Mouse (Mus musculus): ENCODE results near the gene 2010003K11Rik. TPM values are rescaled to one million over a fixed set of nuclear protein-coding genes. Genes with fewer than 3 reads are reported as not detected.

2010003K11Rik gene
- polyA plus RNA-seq, 1 experiment from 2014 or later, result not detected

DNA sequence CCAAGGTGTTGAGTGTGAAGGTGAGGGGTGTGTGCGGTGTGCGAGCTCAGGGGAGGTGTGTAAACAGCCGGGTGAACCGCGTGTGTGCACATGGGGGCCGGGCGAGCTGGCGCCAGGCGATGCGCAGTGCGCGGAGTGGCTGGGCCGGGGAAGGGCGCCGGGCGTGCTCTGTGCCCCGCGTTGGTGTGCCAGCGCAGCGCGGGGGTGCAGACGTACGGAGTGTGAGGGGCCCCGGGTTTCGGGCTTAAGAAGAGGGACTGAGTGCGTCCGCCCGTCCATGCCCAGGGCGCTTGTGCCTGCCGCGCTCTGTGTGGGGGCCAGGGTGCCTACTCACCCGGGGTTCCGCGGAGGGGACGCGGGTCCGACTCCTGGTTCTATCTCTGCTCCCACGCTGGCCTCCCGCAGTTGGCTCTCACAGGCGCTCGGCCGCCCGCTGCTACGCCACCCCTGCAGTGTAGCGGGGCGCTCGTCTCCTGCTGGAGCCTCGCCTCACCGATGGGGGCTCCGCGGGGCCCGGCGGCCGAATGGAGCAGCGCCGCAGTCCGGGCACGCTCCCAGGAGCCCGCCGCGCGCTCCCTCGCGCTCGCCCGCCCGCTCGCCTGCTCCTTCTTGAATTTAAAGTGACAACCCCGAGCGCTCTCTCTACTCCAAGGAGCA is 21.7 kb downstream of the 2010003K11Rik start:
- WGBS, result under 1% methylated on average over 65 of the region's 70 CpGs
- H3K4me3 ChIP-seq (ENCODE audit: low read depth, low read length), result peak overlapping the region; percentile 56
- H3K4me2 ChIP-seq (ENCODE audit: low read length), result peak overlapping the region; percentile 97
- H3K27ac ChIP-seq (ENCODE audit: low read length), result 0 out of 2 replicates have a peak overlapping the region, but pooled peaks have one; percentile 24
- H3K9ac ChIP-seq (ENCODE audit: low read depth, low read length), result peak overlapping the region; percentile 74
- H3K9me3 ChIP-seq (replicated peaks; ENCODE audit: control insufficient read depth, low read length, poor library complexity, severe bottlenecking), result no peaks in the 10 kb centered on the region
- peaks cover 4% of the 10 kb centered on the region; the same call in 1 of the 2 replicates for H3K4me1 ChIP-seq (ENCODE audit: control insufficient read depth, insufficient read depth, low read length)
- ATAC-seq, result peak; percentile 79
- no peaks in the 10 kb centered on the region for H3K36me3 ChIP-seq (ENCODE audit: control insufficient read depth, insufficient read depth, low read length)
- H3K27me3 ChIP-seq (ENCODE audit: control insufficient read depth, insufficient read depth, low read depth, low read length), result peaks cover 7% of the 10 kb centered on the region

DNA sequence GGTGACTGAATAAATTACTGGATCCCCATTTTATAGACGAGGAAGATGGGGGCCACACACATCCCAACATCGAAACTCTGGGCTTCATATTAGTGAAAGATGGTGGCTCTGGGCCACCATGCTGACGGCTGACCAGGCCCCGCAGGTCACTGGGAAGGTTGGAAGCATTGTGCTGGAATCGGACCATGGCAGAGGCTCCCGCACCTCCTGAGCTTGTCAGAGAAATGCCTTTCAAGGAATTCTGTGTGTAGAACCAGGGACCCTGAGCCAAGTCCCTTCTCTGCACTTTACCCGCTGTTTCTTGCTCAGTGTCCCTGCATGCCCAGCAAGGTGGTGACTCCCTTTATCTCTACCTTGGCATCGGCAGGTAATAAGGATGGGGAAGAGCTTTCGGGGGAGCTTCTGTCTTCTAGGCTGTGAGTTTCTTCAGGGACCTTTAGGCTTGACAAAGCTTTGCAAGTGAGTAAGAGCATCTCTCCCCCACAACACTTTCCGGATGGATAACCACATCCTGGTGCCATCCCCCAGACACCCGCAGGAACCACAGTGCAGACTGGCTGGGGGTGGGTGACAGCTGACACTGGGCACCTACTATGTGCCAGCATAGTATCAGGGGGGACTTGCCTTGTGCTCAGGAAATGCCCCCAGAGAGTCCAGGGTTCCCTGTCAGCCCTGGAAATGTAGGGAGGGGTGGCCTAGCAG is 23.0 kb downstream of the 2010003K11Rik start:
- 77% methylated on average over 11 of the region's 11 CpGs for WGBS
- no peak for ATAC-seq
- Histone ChIP-seq H3K27me3 (ENCODE audit: control insufficient read depth, insufficient read depth, low read depth, low read length) (peaks cover 7% of the 10 kb centered on the region), H3K9ac (ENCODE audit: low read depth, low read length) (no peak overlapping the region), H3K36me3 (ENCODE audit: control insufficient read depth, insufficient read depth, low read length) (no peaks in the 10 kb centered on the region), H3K4me2 (ENCODE audit: low read length) (no peak overlapping the region), H3K27ac (ENCODE audit: low read length) (no peak overlapping the region), H3K9me3 (replicated peaks; ENCODE audit: control insufficient read depth, low read length, poor library complexity, severe bottlenecking) (no peaks in the 10 kb centered on the region), H3K4me1 (ENCODE audit: control insufficient read depth, insufficient read depth, low read length) (peaks cover 4% of the 10 kb centered on the region; the same call in 1 of the 2 replicates), H3K4me3 (ENCODE audit: low read depth, low read length) (no peak overlapping the region)

DNA sequence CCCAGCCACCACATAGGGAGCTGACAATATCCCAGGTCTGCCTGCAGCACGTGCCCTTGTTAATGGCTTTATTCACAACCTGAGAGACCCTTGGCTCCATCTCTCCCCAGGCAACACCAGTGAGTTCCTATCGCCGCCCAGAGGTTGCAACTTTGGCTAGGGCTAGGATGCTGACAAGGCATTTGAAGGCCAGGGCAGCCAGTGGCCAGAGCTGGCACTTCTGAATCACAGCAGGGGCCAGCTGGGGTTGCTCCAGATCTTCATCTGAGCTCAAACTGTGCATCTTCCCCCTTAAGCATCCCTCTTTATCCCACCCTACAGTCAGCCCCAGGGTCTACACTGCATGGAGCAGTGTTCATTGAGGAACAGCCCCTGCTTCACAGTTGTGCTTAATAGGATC is 23.6 kb downstream of the 2010003K11Rik start:
- peaks cover 7% of the 10 kb centered on the region for H3K27me3 ChIP-seq (ENCODE audit: control insufficient read depth, insufficient read depth, low read depth, low read length)
- H3K4me1 ChIP-seq (ENCODE audit: control insufficient read depth, insufficient read depth, low read length), result peaks cover 4% of the 10 kb centered on the region; the same call in 1 of the 2 replicates
- no peak overlapping the region for H3K4me2 ChIP-seq (ENCODE audit: low read length)
- H3K9ac ChIP-seq (ENCODE audit: low read depth, low read length), result no peak overlapping the region
- WGBS, result 58% methylated on average over 3 of the region's 3 CpGs
- no peaks in the 10 kb centered on the region for H3K9me3 ChIP-seq (replicated peaks; ENCODE audit: control insufficient read depth, low read length, poor library complexity, severe bottlenecking)
- H3K36me3 ChIP-seq (ENCODE audit: control insufficient read depth, insufficient read depth, low read length), result no peaks in the 10 kb centered on the region
- ATAC-seq, result no peak
- H3K4me3 ChIP-seq (ENCODE audit: low read depth, low read length), result no peak overlapping the region
- no peak overlapping the region for H3K27ac ChIP-seq (ENCODE audit: low read length)

DNA sequence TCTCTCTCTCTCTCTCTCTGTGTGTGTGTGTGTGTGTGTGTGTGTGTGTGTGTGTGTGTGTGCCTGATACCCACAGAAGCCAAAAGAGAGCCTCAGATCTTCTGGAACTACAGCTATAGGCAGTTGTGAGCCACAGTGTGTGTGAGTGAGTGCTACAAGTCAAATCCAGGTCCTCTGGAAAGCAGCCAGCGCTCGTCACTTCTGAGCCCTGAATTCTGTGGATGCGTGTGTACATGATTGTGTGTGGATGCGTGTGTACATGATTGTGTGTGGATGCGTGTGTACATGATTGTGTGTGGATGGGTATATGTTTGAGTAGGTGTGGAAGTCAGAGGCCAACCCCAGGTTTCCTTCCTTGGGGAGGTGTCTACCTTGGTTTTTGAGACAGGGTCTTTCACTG is 24.8 kb downstream of the 2010003K11Rik start:
- H3K4me1 ChIP-seq (ENCODE audit: control insufficient read depth, insufficient read depth, low read length), result peaks cover 4% of the 10 kb centered on the region; the same call in 1 of the 2 replicates
- H3K27me3 ChIP-seq (ENCODE audit: control insufficient read depth, insufficient read depth, low read depth, low read length), result peaks cover 7% of the 10 kb centered on the region
- H3K9me3 ChIP-seq (replicated peaks; ENCODE audit: control insufficient read depth, low read length, poor library complexity, severe bottlenecking), result no peaks in the 10 kb centered on the region
- ATAC-seq, result no peak
- H3K9ac ChIP-seq (ENCODE audit: low read depth, low read length), result no peak overlapping the region
- no peaks in the 10 kb centered on the region for H3K36me3 ChIP-seq (ENCODE audit: control insufficient read depth, insufficient read depth, low read length)
- H3K27ac ChIP-seq (ENCODE audit: low read length), result no peak overlapping the region
- no peak overlapping the region for H3K4me3 ChIP-seq (ENCODE audit: low read depth, low read length)
- WGBS, result 93% methylated on average over 5 of the region's 5 CpGs
- no peak overlapping the region for H3K4me2 ChIP-seq (ENCODE audit: low read length)

DNA sequence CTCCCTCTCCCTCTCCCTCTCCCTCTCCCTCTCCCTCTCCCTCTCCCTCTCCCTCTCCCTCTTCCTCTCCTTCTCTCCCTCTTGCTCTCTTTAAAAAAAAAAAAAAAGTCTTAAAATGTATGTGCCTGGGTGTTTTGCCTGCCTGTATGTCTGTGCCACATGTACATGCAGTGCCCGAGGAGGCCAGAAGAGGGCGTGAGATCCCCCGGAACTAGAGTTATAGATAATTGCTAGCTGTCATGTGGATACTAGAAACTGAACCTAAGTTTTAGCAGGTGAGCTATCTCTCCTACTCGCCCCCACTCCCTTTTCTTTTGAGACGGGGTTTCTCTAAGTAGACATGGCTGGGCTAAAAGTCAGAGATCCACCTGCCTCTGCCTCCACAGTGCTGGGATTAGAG is 30.0 kb downstream of the 2010003K11Rik start:
- 32% methylated on average over 5 of the region's 5 CpGs for WGBS
- Histone ChIP-seq H3K4me2 (ENCODE audit: low read length) (no peak overlapping the region), H3K9me3 (replicated peaks; ENCODE audit: control insufficient read depth, low read length, poor library complexity, severe bottlenecking) (no peaks in the 10 kb centered on the region), H3K9ac (ENCODE audit: low read depth, low read length) (no peak overlapping the region), H3K36me3 (ENCODE audit: control insufficient read depth, insufficient read depth, low read length) (no peaks in the 10 kb centered on the region), H3K4me1 (ENCODE audit: control insufficient read depth, insufficient read depth, low read length) (no peaks in the 10 kb centered on the region), H3K27ac (ENCODE audit: low read length) (no peak overlapping the region), H3K27me3 (ENCODE audit: control insufficient read depth, insufficient read depth, low read depth, low read length) (no peaks in the 10 kb centered on the region), H3K4me3 (ENCODE audit: low read depth, low read length) (no peak overlapping the region)
- ATAC-seq, result no peak

DNA sequence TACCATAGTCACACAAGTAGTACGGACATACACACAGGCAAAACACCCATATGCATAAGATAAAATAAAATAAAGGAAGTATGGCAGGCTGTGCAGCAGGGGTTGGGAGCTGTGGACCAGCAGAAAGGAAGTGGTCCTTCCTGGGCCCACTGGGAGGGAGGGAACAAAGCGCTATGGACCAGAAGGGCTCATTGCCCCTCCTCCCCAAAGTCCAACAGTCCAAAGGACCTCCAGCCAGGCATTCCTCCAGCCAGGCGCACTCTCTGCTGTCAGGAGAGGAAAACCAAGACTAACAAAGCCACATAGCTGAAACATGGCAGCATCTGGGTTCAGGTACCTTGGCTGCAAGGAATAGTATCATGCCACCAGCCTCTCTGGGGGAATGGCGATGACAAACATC is 33.7 kb downstream of the 2010003K11Rik start:
- H3K9me3 ChIP-seq (replicated peaks; ENCODE audit: control insufficient read depth, low read length, poor library complexity, severe bottlenecking), result no peaks in the 10 kb centered on the region
- WGBS, result 80% methylated on average over 4 of the region's 4 CpGs
- no peak for ATAC-seq

DNA sequence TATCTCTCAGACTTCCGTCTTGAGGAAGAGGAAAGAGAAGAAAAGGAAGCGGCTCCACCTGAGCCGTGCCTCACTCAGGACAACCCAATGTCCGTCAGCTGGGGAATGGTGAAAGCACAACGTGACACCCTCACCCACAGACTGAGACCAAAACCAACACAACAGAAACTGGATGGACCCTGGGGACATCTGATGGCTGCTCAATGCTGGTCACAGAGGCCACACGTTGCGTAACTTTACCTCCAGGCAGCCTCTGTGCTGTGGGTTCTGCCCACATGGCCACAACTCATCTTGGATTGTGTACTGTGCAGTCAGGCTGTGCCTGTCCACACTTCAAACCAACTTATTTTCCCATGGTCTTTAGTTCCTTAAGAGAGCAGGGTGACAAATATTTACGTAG is 36.4 kb downstream of the 2010003K11Rik start:
- no peak for ATAC-seq
- WGBS, result 88% methylated on average over 8 of the region's 8 CpGs
- no peak overlapping the region for H3K9ac ChIP-seq (ENCODE audit: low read depth, low read length)
- H3K27ac ChIP-seq (ENCODE audit: low read length), result no peak overlapping the region
- no peaks in the 10 kb centered on the region for H3K9me3 ChIP-seq (replicated peaks; ENCODE audit: control insufficient read depth, low read length, poor library complexity, severe bottlenecking)
- H3K36me3 ChIP-seq (ENCODE audit: control insufficient read depth, insufficient read depth, low read length), result no peaks in the 10 kb centered on the region
- no peak overlapping the region for H3K4me2 ChIP-seq (ENCODE audit: low read length)
- H3K27me3 ChIP-seq (ENCODE audit: control insufficient read depth, insufficient read depth, low read depth, low read length), result no peaks in the 10 kb centered on the region
- H3K4me1 ChIP-seq (ENCODE audit: control insufficient read depth, insufficient read depth, low read length), result no peaks in the 10 kb centered on the region
- H3K4me3 ChIP-seq (ENCODE audit: low read depth, low read length), result no peak overlapping the region

More for the DNA sequence above, 33.7 kb downstream of the 2010003K11Rik start:
- Histone ChIP-seq H3K4me3 (ENCODE audit: low read depth, low read length) (no peak overlapping the region), H3K27me3 (ENCODE audit: control insufficient read depth, insufficient read depth, low read depth, low read length) (no peaks in the 10 kb centered on the region), H3K36me3 (ENCODE audit: control insufficient read depth, insufficient read depth, low read length) (no peaks in the 10 kb centered on the region), H3K9ac (ENCODE audit: low read depth, low read length) (no peak overlapping the region), H3K27ac (ENCODE audit: low read length) (no peak overlapping the region), H3K4me2 (ENCODE audit: low read length) (no peak overlapping the region), H3K4me1 (ENCODE audit: control insufficient read depth, insufficient read depth, low read length) (no peaks in the 10 kb centered on the region)

DNA sequence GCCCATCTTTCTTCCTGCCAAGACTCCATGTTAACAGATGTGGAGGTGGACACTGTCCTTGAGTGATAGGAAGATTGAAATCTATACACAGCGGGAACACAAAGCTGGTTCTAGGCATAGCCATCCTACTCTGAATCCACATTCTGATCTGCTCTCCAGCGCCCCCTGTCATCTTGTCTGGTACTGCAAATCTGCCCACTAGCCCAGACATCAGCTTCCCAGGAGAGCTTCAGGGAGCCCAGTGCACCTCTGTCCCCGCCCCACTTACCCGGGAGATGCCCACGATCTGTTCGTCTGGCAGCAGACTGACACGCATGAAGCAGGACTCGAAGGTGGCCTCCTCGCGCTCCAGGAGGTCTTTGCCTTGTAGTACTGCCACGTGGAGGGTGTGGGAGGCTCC is 42.2 kb downstream of the 2010003K11Rik start:
- Histone ChIP-seq H3K27ac (ENCODE audit: low read length) (no peak overlapping the region), H3K4me3 (ENCODE audit: low read depth, low read length) (no peak overlapping the region), H3K9me3 (replicated peaks; ENCODE audit: control insufficient read depth, low read length, poor library complexity, severe bottlenecking) (no peaks in the 10 kb centered on the region), H3K27me3 (ENCODE audit: control insufficient read depth, insufficient read depth, low read depth, low read length) (no peaks in the 10 kb centered on the region), H3K36me3 (ENCODE audit: control insufficient read depth, insufficient read depth, low read length) (no peaks in the 10 kb centered on the region), H3K9ac (ENCODE audit: low read depth, low read length) (no peak overlapping the region), H3K4me2 (ENCODE audit: low read length) (no peak overlapping the region), H3K4me1 (ENCODE audit: control insufficient read depth, insufficient read depth, low read length) (no peaks in the 10 kb centered on the region)
- WGBS, result 12% methylated on average over 11 of the region's 11 CpGs
- no peak for ATAC-seq

DNA sequence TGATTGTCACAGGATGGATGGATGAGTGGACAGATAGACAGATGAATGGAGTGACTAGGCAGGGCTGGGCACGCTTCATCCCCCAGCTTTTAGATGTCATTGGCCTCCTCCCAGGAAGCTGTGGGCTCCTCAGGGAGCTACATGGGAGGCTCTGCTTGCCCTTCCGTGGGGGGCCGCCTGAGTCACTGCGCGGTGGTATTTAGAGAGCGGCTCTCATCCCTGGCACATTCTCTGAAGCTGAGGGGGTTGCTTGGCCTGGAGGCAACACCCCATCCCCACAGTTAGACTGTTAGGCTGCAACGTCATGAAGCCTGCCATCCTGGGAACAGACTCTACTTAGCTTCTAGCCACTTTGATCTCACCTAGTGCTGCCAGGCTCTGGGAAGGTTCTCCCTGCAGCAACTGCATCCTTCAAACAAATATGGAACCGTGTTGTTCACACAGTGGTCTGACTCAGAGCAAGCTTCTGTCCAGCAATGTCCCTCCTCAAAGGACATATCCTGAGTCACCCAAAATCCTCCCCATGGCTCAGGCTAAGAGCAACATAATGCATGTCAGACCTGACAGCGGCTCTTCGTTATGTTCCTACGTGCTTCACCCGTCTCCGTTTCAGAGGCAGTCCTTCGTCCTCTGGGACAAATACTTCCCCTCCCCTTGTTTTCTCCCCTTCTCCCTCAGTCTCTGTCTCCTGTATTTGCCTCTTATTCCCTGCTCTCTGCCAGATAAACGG is 43.1 kb downstream of the 2010003K11Rik start:
- Histone ChIP-seq H3K4me1 (ENCODE audit: control insufficient read depth, insufficient read depth, low read length) (no peaks in the 10 kb centered on the region), H3K9me3 (replicated peaks; ENCODE audit: control insufficient read depth, low read length, poor library complexity, severe bottlenecking) (no peaks in the 10 kb centered on the region), H3K27ac (ENCODE audit: low read length) (no peak overlapping the region), H3K27me3 (ENCODE audit: control insufficient read depth, insufficient read depth, low read depth, low read length) (no peaks in the 10 kb centered on the region), H3K4me2 (ENCODE audit: low read length) (no peak overlapping the region), H3K4me3 (ENCODE audit: low read depth, low read length) (no peak overlapping the region), H3K36me3 (ENCODE audit: control insufficient read depth, insufficient read depth, low read length) (no peaks in the 10 kb centered on the region), H3K9ac (ENCODE audit: low read depth, low read length) (no peak overlapping the region)
- no peak for ATAC-seq
- 84% methylated on average over 15 of the region's 15 CpGs for WGBS
